Mouse (Mus musculus) embryo, embryonic 10 days (tissue): ENCODE measurements around the gene Apol7a.

Experiments used
- DNase-seq: peaks from one replicate; pipeline ENCODE4 v3.0.0-alpha.2; 2015; ENCODE audit warnings: low spot score

Gene Apol7a

GRCm38 (mm10) chr15:77344127-77345125 is 54.5 kb downstream of the Apol7a start:
- DNase-seq = peak; percentile 76

DNA sequence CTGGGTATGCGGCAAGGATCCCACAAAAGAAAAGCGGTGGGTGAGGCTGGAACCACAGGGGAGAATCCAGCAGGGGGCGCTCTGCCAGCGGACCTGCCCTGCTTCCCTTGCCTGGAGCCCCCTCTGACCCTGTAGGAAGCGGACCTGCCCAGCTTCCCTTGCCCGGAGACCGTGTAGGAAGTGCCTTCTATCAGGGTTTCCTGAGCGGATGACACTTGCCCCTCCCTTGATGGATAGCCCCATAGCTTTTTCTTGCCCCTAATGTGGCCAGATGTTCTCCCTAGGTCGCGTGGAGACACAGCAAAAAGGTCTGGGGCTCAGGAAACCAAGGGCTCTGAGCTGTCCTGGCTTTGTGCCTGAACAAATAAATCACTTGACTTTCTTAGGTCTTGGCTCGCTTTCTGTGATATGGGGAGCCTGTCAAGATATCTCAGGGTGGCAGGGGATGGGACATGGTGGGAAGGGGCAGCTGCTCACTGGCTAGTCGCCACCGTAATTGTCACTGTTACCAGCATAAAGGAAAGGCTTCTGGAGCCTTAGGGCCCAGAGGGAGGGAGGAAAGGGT is 55.3 kb downstream of the Apol7a start:
- DNase-seq = peak; percentile 86

- DNase-seq = peak; percentile 39
Measured at GRCm38 (mm10) chr15:77342962-77343526, 55.9 kb downstream of the Apol7a start.

- DNase-seq = no peak
Measured at GRCm38 (mm10) chr15:77342005-77342404, 56.9 kb downstream of the Apol7a start.

DNA sequence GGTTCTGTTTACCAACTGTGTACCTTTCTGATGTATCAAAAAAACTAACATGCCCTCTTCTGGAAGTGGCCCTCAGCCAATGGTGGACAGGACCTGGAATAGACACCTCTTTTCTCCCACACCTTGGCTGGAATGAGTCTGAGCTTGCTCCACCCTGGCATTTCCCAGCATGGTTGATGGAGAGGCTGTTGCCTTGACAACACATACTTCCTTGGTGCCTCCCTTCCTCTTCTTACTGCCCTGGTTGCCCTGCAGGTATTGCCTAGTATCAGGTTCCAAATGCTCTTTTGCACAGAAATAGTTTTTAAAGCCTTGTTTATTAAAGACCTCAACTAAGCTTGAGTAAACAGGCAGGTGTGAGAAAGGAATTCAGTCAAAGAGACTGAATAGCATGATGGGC is 58.3 kb downstream of the Apol7a start:
- DNase-seq = peak; percentile 27

DNA sequence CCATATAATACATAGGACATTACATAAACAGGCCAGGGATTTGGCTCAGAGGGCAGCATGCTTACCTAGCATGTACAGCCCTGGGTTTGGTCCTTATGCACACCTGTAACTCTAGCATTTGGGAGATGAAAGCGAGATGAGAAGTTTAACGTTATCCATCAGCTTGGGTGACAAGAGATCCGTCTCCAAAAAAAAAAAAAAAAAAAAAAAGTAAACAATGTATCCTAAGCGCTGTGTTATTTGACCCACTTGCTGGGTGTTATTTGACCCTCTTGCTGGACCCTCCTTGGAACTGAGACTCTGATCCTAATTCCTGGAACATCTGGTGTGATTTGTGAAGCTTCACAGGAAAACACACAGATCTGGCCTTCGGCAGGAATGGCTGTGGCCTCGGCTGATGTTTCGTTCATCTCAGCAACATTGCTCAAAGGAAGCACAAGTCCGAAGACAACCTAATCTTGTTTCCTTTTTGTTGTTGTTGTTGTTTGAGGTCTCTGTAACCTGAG is 59.9 kb downstream of the Apol7a start:
- peak; percentile 45 for DNase-seq

DNA sequence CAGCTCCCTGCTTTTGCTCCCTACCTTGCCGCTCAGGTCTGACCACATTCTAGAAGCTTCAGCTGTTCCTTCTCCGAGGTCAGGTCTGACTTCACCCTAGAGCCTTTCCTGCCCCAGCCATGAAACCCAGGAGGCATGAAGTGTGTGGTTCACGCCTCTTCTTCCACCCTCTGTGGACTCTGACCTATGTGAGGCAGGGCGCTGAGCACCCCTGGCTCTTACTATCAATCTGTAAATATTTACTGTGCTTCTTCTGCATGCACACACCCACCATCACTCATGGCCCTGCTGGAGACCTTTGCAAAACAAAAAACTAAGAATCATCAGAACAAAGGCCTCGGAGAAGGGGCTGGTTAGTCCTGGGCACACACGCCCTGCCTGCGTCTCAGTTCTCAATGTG is 60.5 kb downstream of the Apol7a start:
- no peak for DNase-seq
